Mouse (Mus musculus) heart, embryonic 12.5 days (tissue): Measurements from ENCODE around the gene Zcchc14. TPM values are rescaled to one million over a fixed set of nuclear protein-coding genes. Genes with fewer than 3 reads are reported as not detected.

Experiments used
- ATAC-seq: fragments of 200-750 bp; cut with Nextera tagmentation; 2 replicates; pipeline ENCODE4 v1.8.0; 2017; ENCODE audit warnings: moderate TSS enrichment, moderate library complexity; ENCODE audit not compliant: insufficient number of reproducible peaks, low FRiP score
- H3K27ac ChIP-seq: fragments of 300-500 bp; sonication (generic); 2 replicates; pipeline ENCODE4 v1.5.1; 2016; ENCODE audit warnings: mild to moderate bottlenecking, moderate library complexity; ENCODE audit not compliant: poor library complexity, severe bottlenecking
- H3K27me3 ChIP-seq: fragments of 300-500 bp; sonication (generic); replicated peaks from 2 replicates; pipeline ENCODE4 v1.6.1; 2016; ENCODE audit warnings: mild to moderate bottlenecking, moderate library complexity
- H3K36me3 ChIP-seq: fragments of 300-500 bp; sonication (generic); 2 replicates; pipeline ENCODE4 v1.6.1; 2016; ENCODE audit warnings: mild to moderate bottlenecking, moderate library complexity
- H3K4me1 ChIP-seq: fragments of 300-500 bp; sonication (generic); replicated peaks from 2 replicates; pipeline ENCODE4 v1.6.1; 2016; ENCODE audit warnings: mild to moderate bottlenecking
- H3K4me2 ChIP-seq: fragments of 300-500 bp; sonication (generic); 2 replicates; pipeline ENCODE4 v1.6.1; 2016; ENCODE audit warnings: mild to moderate bottlenecking, moderate library complexity
- H3K4me3 ChIP-seq: fragments of 300-500 bp; sonication (generic); 2 replicates; pipeline ENCODE4 v1.5.1; 2016; ENCODE audit warnings: mild to moderate bottlenecking
- H3K9ac ChIP-seq: fragments of 300-500 bp; sonication (generic); 2 replicates; pipeline ENCODE4 v1.6.1; 2016; ENCODE audit warnings: mild to moderate bottlenecking, moderate library complexity
- H3K9me3 ChIP-seq: fragments of 300-500 bp; sonication (generic); replicated peaks from 2 replicates; pipeline ENCODE4 v1.6.1; 2016; ENCODE audit warnings: mild to moderate bottlenecking, moderate library complexity
- WGBS: fragments of 180-500 bp; shearing (Covaris S2); methylation state at CpG from one replicate; pipeline ENCODE4 v1.1.7; 2016; 5-methylcytosine and 5-hydroxymethylcytosine counted together
- polyA plus RNA-seq: library from polyadenylated mRNA; unstranded; fragments of >200 nt; fragmentation: Nextera tagmentation; extraction: Ambion mirVana; gene quantifications from 2 replicates; pipeline ENCODE4 v1.2.1, GENCODE M21; 2016

The Zcchc14 gene
- polyA plus RNA-seq, 1 experiment from 2014 or later: 9.2 TPM

GRCm38 (mm10) chr8:121649904-121650303, 2.8 kb downstream of the Zcchc14 start:
- ATAC-seq: no peak
- WGBS: 73% methylated on average over 10 of the region's 10 CpGs
- peaks cover 4% of the 10 kb centered on the region; the same call in 1 of the 2 replicates for H3K36me3 ChIP-seq
- H3K27me3 ChIP-seq: no peaks in the 10 kb centered on the region
- H3K4me3 ChIP-seq: peak overlapping the region; percentile 24; the same call in 1 of the 2 replicates
- peak overlapping the region; percentile 96 for H3K4me2 ChIP-seq
- no peaks in the 10 kb centered on the region for H3K9me3 ChIP-seq
- H3K4me1 ChIP-seq: peaks cover 61% of the 10 kb centered on the region
- peak overlapping the region; percentile 44; the same call in 1 of the 2 replicates for H3K9ac ChIP-seq
- H3K27ac ChIP-seq: no peak overlapping the region

GRCm38 (mm10) chr8:121649423-121649822, 3.3 kb downstream of the Zcchc14 start:
- peak overlapping the region; percentile 16; the same call in 1 of the 2 replicates for H3K9ac ChIP-seq
- H3K4me1 ChIP-seq: peaks cover 64% of the 10 kb centered on the region
- WGBS: 78% methylated on average over 5 of the region's 5 CpGs

GRCm38 (mm10) chr8:121648451-121648850, 4.2 kb downstream of the Zcchc14 start:
- Histone ChIP-seq H3K9me3 (no peaks in the 10 kb centered on the region), H3K36me3 (peaks cover 4% of the 10 kb centered on the region; the same call in 1 of the 2 replicates), H3K4me3 (no peak overlapping the region), H3K27me3 (no peaks in the 10 kb centered on the region), H3K9ac (peak overlapping the region; percentile 25), H3K4me1 (peaks cover 64% of the 10 kb centered on the region), H3K4me2 (no peak overlapping the region), H3K27ac (no peak overlapping the region)
- WGBS: 60% methylated on average over 16 of the region's 16 CpGs
- no peak for ATAC-seq

More at GRCm38 (mm10) chr8:121649423-121649822, 3.3 kb downstream of the Zcchc14 start:
- ATAC-seq: no peak
- peak overlapping the region; percentile 24; the same call in 1 of the 2 replicates for H3K4me3 ChIP-seq
- H3K27ac ChIP-seq: no peak overlapping the region
- H3K4me2 ChIP-seq: peak overlapping the region; percentile 96
- no peaks in the 10 kb centered on the region for H3K9me3 ChIP-seq
- no peaks in the 10 kb centered on the region for H3K27me3 ChIP-seq
- peaks cover 4% of the 10 kb centered on the region; the same call in 1 of the 2 replicates for H3K36me3 ChIP-seq

GRCm38 (mm10) chr8:121647511-121648215, 5.0 kb downstream of the Zcchc14 start:
- no peak overlapping the region for H3K27ac ChIP-seq
- H3K9ac ChIP-seq: no peak overlapping the region
- no peak overlapping the region for H3K4me3 ChIP-seq
- ATAC-seq: no peak
- peaks cover 71% of the 10 kb centered on the region for H3K4me1 ChIP-seq
- H3K9me3 ChIP-seq: no peaks in the 10 kb centered on the region
- no peaks in the 10 kb centered on the region for H3K27me3 ChIP-seq
- 79% methylated on average over 12 of the region's 12 CpGs for WGBS
- no peak overlapping the region for H3K4me2 ChIP-seq
- H3K36me3 ChIP-seq: peaks cover 4% of the 10 kb centered on the region; the same call in 1 of the 2 replicates

GRCm38 (mm10) chr8:121643384-121643783, 9.3 kb downstream of the Zcchc14 start:
- H3K27ac ChIP-seq: no peak overlapping the region
- no peak overlapping the region for H3K9ac ChIP-seq
- no peaks in the 10 kb centered on the region for H3K27me3 ChIP-seq
- 59% methylated on average over 11 of the region's 11 CpGs for WGBS
- no peaks in the 10 kb centered on the region for H3K36me3 ChIP-seq
- no peaks in the 10 kb centered on the region for H3K9me3 ChIP-seq
- no peak overlapping the region for H3K4me3 ChIP-seq
- ATAC-seq: no peak
- H3K4me2 ChIP-seq: 0 out of 2 replicates have a peak overlapping the region, but pooled peaks have one; percentile 0
- peaks cover 74% of the 10 kb centered on the region for H3K4me1 ChIP-seq

GRCm38 (mm10) chr8:121642804-121643203, 9.9 kb downstream of the Zcchc14 start:
- no peaks in the 10 kb centered on the region for H3K36me3 ChIP-seq
- 0 out of 2 replicates have a peak overlapping the region, but pooled peaks have one; percentile 0 for H3K4me2 ChIP-seq
- no peak for ATAC-seq
- H3K4me3 ChIP-seq: no peak overlapping the region
- H3K9me3 ChIP-seq: no peaks in the 10 kb centered on the region
- H3K27ac ChIP-seq: 0 out of 2 replicates have a peak overlapping the region, but pooled peaks have one; percentile 25
- H3K9ac ChIP-seq: no peak overlapping the region
- WGBS: 67% methylated on average over 3 of the region's 3 CpGs
- H3K27me3 ChIP-seq: no peaks in the 10 kb centered on the region
- peaks cover 72% of the 10 kb centered on the region for H3K4me1 ChIP-seq

- Histone ChIP-seq H3K4me2 (no peak overlapping the region), H3K9me3 (no peaks in the 10 kb centered on the region), H3K9ac (no peak overlapping the region), H3K4me1 (peaks cover 67% of the 10 kb centered on the region), H3K4me3 (no peak overlapping the region), H3K27me3 (no peaks in the 10 kb centered on the region), H3K36me3 (no peaks in the 10 kb centered on the region), H3K27ac (peak overlapping the region; percentile 44)
- WGBS: 77% methylated on average over 8 of the region's 8 CpGs
- no peak for ATAC-seq
These were observed 16.5 kb downstream of the Zcchc14 start for GRCm38 (mm10) chr8:121636180-121636579.

- Histone ChIP-seq H3K27me3 (no peaks in the 10 kb centered on the region), H3K4me3 (no peak overlapping the region), H3K4me1 (peaks cover 65% of the 10 kb centered on the region), H3K36me3 (no peaks in the 10 kb centered on the region), H3K9ac (no peak overlapping the region), H3K9me3 (no peaks in the 10 kb centered on the region), H3K4me2 (no peak overlapping the region), H3K27ac (peak overlapping the region; percentile 44)
- ATAC-seq: peak; percentile 45
- 44% methylated on average over 6 of the region's 6 CpGs for WGBS
These were observed 17.2 kb downstream of the Zcchc14 start for GRCm38 (mm10) chr8:121635534-121635933.

GRCm38 (mm10) chr8:121632401-121632800, 20.3 kb downstream of the Zcchc14 start:
- Histone ChIP-seq H3K4me3 (no peak overlapping the region), H3K9ac (no peak overlapping the region), H3K4me2 (no peak overlapping the region), H3K36me3 (peaks cover 11% of the 10 kb centered on the region; the same call in 1 of the 2 replicates), H3K9me3 (no peaks in the 10 kb centered on the region), H3K4me1 (peaks cover 61% of the 10 kb centered on the region), H3K27me3 (no peaks in the 10 kb centered on the region), H3K27ac (peak overlapping the region; percentile 55)
- 60% methylated on average over 5 of the region's 5 CpGs for WGBS
- ATAC-seq: no peak

GRCm38 (mm10) chr8:121631645-121632071, 21.0 kb downstream of the Zcchc14 start:
- no peaks in the 10 kb centered on the region for H3K9me3 ChIP-seq
- H3K27ac ChIP-seq: peak overlapping the region; percentile 55
- no peak overlapping the region for H3K4me3 ChIP-seq
- peaks cover 13% of the 10 kb centered on the region; the same call in 1 of the 2 replicates for H3K36me3 ChIP-seq
- no peaks in the 10 kb centered on the region for H3K27me3 ChIP-seq
- ATAC-seq: no peak
- H3K4me2 ChIP-seq: no peak overlapping the region
- 34% methylated on average over 7 of the region's 7 CpGs for whole genome bisulfite sequencing
- peaks cover 60% of the 10 kb centered on the region for H3K4me1 ChIP-seq
- no peak overlapping the region for H3K9ac ChIP-seq

- Histone ChIP-seq H3K9me3 (no peaks in the 10 kb centered on the region), H3K4me1 (peaks cover 67% of the 10 kb centered on the region), H3K27me3 (no peaks in the 10 kb centered on the region), H3K4me3 (no peak overlapping the region), H3K27ac (peak overlapping the region; percentile 12; the same call in 1 of the 2 replicates), H3K9ac (no peak overlapping the region), H3K4me2 (no peak overlapping the region), H3K36me3 (peaks cover 13% of the 10 kb centered on the region; the same call in 1 of the 2 replicates)
- WGBS: 45% methylated on average over 4 of the region's 4 CpGs
- ATAC-seq: no peak
These were observed 24.0 kb downstream of the Zcchc14 start for GRCm38 (mm10) chr8:121628681-121629080.
